Mouse (Mus musculus) embryonic facial prominence, embryonic 12.5 days (tissue): ENCODE data around the gene Serpinb6b. TPM values are rescaled to one million over a fixed set of nuclear protein-coding genes. Genes with fewer than 3 reads are reported as not detected.
A peak's percentile ranks its signal among the peaks of the same experiment; 100 is the strongest.

Experiments used
- ATAC-seq: fragments of 200-750 bp; cut with Nextera tagmentation; 2 replicates; pipeline ENCODE4 v1.8.0; 2017; ENCODE audit not compliant: insufficient number of reproducible peaks, insufficient read depth, low FRiP score, low TSS enrichment
- H3K27ac ChIP-seq: fragments of 300-500 bp; sonication (generic); 2 replicates; pipeline ENCODE4 v1.5.1; 2016; ENCODE audit warnings: mild to moderate bottlenecking
- H3K27me3 ChIP-seq: fragments of 300-500 bp; sonication (generic); 2 replicates; pipeline ENCODE4 v1.6.1; 2016; ENCODE audit warnings: mild to moderate bottlenecking, moderate library complexity
- H3K36me3 ChIP-seq: fragments of 300-500 bp; sonication (generic); 2 replicates; pipeline ENCODE4 v1.6.1; 2016; ENCODE audit warnings: mild to moderate bottlenecking
- H3K4me1 ChIP-seq: fragments of 300-500 bp; sonication (generic); 2 replicates; pipeline ENCODE4 v1.6.1; 2016
- H3K4me2 ChIP-seq: fragments of 300-500 bp; sonication (generic); replicated peaks from 2 replicates; pipeline ENCODE4 v1.6.1; 2016; ENCODE audit warnings: mild to moderate bottlenecking, moderate library complexity
- H3K4me3 ChIP-seq: fragments of 300-500 bp; sonication (generic); 2 replicates; pipeline ENCODE4 v1.5.1; 2016; ENCODE audit warnings: mild to moderate bottlenecking
- H3K9ac ChIP-seq: fragments of 300-500 bp; sonication (generic); 2 replicates; pipeline ENCODE4 v1.6.1; 2016; ENCODE audit warnings: mild to moderate bottlenecking, moderate library complexity
- H3K9me3 ChIP-seq: fragments of 300-500 bp; sonication (generic); 2 replicates; pipeline ENCODE4 v1.6.1; 2016; ENCODE audit warnings: mild to moderate bottlenecking, moderate library complexity
- WGBS: fragments of 180-500 bp; shearing (Covaris S2); methylation state at CpG from one replicate; pipeline ENCODE4 v1.1.7; 2016; 5-methylcytosine and 5-hydroxymethylcytosine counted together
- polyA plus RNA-seq: library from polyadenylated mRNA; unstranded; fragments of >200 nt; fragmentation: Nextera tagmentation; extraction: Ambion mirVana; gene quantifications from 2 replicates; pipeline ENCODE4 v1.2.1, GENCODE M21; 2016

Gene Serpinb6b
- polyA plus RNA-seq, 1 experiment from 2014 or later: 1.0 TPM

DNA sequence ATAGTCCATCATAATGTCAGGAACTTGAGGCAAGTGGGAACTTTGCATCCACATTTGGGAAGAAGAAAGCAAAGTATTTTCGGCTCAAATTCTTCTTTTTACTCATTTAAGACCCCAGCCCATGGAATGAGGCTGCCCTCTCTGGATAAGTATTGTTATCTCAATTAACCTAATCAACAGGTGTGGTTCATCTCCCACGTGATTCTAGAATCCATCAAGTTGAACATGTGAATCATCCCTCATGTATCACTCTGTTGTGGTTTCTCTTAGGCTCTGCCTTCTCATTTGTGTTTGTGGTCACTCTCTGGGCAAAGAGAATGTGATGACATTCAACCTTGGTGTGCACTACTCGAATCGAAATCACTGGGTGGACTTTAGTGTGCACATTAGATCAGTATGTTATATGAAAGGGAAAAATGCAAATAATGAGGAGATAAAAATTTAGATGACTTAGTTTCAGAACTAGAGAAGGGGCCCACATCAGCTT is 17.6 kb downstream of the Serpinb6b start:
- no peak overlapping the region for H3K4me2 ChIP-seq
- WGBS: 79% methylated on average over 4 of the region's 4 CpGs
- H3K27me3 ChIP-seq: no peaks in the 10 kb centered on the region
- H3K9ac ChIP-seq: no peak overlapping the region
- H3K36me3 ChIP-seq: no peaks in the 10 kb centered on the region
- H3K4me1 ChIP-seq: no peaks in the 10 kb centered on the region
- H3K27ac ChIP-seq: no peak overlapping the region
- no peak overlapping the region for H3K4me3 ChIP-seq
- H3K9me3 ChIP-seq: no peaks in the 10 kb centered on the region
- ATAC-seq: no peak

DNA sequence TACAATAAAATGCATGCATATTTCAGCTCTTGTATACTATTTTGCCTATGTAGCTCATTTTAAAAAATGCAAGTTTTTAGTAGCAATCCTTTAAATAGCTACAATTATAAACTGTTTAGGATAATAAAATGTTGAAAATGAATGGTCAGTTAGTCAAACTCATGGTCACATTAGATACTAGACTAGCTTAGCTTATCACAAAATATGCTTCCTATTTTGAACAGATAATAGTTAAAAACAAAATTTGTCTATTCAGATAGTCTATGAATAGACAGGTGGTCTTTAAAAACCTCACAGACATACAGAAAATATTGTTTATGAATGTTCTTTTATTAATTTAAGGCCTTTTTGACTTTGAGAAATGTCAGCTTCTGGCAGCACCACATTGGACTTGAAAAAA is 21.2 kb downstream of the Serpinb6b start:
- Histone ChIP-seq H3K9me3 (no peaks in the 10 kb centered on the region), H3K4me2 (no peak overlapping the region), H3K9ac (no peak overlapping the region), H3K27ac (no peak overlapping the region), H3K4me1 (no peaks in the 10 kb centered on the region), H3K4me3 (no peak overlapping the region), H3K36me3 (no peaks in the 10 kb centered on the region), H3K27me3 (no peaks in the 10 kb centered on the region)
- ATAC-seq: no peak

DNA sequence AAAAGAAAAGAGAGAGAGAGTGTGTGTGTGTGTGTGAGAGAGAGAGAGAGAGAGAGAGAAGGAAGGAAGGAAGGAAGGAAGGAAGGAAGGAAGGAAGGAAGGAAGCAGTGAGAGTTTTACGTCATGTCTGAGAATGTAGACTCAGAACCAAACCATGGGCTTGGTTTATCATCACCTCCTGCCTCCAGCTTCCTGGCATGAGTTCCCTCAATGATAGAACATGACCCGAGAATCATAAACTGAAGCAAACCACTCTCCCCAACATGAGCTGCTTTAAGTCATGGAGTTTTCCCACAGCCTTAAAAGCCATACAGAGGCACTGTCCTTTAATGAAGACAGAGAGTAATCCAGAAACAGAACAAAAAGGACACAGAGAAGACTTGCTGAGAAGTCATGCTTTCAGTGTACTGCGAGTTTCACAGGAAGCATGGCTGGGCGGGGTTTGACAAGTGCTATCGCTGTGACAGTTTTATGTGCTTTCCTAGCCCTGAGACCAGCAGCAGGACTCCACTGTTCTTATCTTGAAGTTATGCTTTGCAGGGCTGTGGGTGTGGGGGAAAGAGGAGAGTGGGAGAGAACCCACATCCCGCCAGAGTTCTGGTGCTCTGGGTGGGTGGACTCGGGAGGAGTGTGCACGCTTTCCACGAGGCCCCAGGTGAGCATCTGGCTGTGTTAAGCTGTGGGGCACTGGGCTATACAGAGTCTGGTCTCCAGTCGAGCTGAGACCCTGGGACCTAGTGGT is 28.3 kb downstream of the Serpinb6b start:
- H3K4me1 ChIP-seq: no peaks in the 10 kb centered on the region
- WGBS: 80% methylated on average over 10 of the region's 10 CpGs
- H3K27ac ChIP-seq: no peak overlapping the region
- no peaks in the 10 kb centered on the region for H3K27me3 ChIP-seq
- no peaks in the 10 kb centered on the region for H3K36me3 ChIP-seq
- ATAC-seq: no peak
- H3K9me3 ChIP-seq: no peaks in the 10 kb centered on the region
- H3K4me3 ChIP-seq: no peak overlapping the region
- no peak overlapping the region for H3K9ac ChIP-seq
- no peak overlapping the region for H3K4me2 ChIP-seq

DNA sequence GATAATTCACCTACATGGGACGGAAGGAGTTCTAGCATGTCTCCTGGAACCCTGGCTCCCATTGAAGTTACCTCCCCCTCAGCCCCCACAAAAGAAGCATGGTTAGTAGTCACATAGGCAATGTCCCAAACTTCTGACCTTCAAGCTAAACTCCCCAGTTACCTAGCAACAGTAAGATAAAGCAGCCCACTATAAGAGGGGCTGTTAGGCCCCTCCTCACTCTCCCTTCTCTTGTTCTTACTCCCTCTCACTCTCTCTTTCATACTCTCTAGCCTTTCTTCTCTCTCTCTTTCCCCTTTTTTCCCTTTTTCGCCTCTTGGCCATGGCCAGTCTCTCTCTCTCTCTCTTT is 28.9 kb downstream of the Serpinb6b start:
- Histone ChIP-seq H3K9ac (no peak overlapping the region), H3K4me3 (no peak overlapping the region), H3K27ac (no peak overlapping the region), H3K36me3 (no peaks in the 10 kb centered on the region), H3K9me3 (no peaks in the 10 kb centered on the region), H3K4me2 (no peak overlapping the region), H3K27me3 (no peaks in the 10 kb centered on the region), H3K4me1 (no peaks in the 10 kb centered on the region)
- WGBS: 91% methylated on average over 2 of the region's 2 CpGs
- no peak for ATAC-seq

DNA sequence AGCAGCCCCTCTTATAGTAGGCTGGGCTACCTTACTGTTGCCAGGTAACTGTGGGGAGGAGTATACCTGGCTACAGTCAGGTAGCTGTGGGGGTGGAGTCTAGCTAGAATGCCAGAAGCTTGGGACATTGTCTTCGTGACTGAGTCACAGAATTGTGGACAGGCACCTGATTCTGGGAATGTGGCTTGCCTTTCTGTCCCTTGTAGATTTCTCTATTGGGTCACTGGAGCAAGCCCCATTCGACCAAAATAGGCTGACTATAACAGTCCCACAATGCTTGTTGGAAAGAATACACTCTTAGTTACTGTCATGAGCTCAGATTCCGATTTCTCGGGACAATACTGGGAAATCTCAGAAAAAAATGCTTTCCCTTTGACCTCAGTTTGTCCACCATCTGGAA is 30.0 kb downstream of the Serpinb6b start:
- WGBS: 75% methylated on average over 4 of the region's 4 CpGs
- no peaks in the 10 kb centered on the region for H3K27me3 ChIP-seq
- H3K27ac ChIP-seq: no peak overlapping the region
- H3K36me3 ChIP-seq: no peaks in the 10 kb centered on the region
- H3K4me2 ChIP-seq: no peak overlapping the region
- no peaks in the 10 kb centered on the region for H3K4me1 ChIP-seq
- no peaks in the 10 kb centered on the region for H3K9me3 ChIP-seq
- H3K9ac ChIP-seq: no peak overlapping the region
- ATAC-seq: no peak
- H3K4me3 ChIP-seq: no peak overlapping the region

DNA sequence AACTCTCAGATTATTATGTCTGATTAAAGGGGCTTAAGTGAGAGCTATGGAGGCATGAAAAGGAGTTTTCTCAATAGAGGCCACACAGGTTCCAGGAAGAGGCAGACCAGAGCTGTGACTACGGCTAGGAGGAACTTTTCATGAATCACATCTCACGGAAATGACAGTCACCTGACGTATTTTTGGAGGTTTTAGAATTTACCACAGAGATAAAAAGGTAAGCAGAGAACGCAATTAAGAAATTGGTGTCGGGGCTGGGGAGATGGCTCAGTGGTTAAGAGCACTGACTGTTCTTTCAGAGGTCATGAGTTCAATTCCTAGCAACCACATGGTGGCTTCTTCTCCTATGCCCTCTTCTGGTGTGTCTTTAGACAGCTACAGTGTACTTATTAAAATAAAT is 36.3 kb downstream of the Serpinb6b start:
- 91% methylated on average over 5 of the region's 5 CpGs for WGBS
- Histone ChIP-seq H3K4me3 (no peak overlapping the region), H3K9me3 (no peaks in the 10 kb centered on the region), H3K27me3 (no peaks in the 10 kb centered on the region), H3K36me3 (no peaks in the 10 kb centered on the region), H3K9ac (no peak overlapping the region), H3K27ac (no peak overlapping the region), H3K4me1 (peaks cover 8% of the 10 kb centered on the region; the same call in 1 of the 2 replicates), H3K4me2 (no peak overlapping the region)
- no peak for ATAC-seq

DNA sequence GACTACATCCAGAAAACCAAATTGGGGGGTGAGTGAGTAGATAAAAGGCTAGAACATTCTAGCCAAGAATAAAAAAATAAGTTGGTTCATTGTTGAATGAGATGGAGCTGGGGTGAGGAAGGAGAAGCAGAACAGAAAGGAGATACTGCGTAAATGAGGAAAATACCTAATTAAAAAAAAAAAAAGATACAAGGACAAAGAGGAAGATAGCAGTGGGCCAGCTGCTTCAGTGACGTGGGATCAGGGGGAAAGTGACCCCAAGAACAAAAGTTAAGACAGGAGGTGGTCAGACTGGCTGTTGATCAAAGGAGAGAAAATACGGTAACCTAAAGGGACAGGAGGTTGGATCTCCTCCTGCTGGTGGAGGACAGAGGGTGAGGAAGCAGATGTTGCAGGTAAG is 37.9 kb downstream of the Serpinb6b start, which contains the start of gene Serpinb9:
Gene Serpinb9, plus strand, starts transcription at position 301 of the 400 bp plus-strand sequence.
- ATAC-seq: no peak
- Histone ChIP-seq H3K27ac (0 out of 2 replicates have a peak within 1 kb of the TSS, but pooled peaks have one; percentile 7), H3K4me3 (peak within 1 kb of the TSS; percentile 33; the same call in 1 of the 2 replicates), H3K27me3 (no peaks in the 10 kb centered on the region), H3K36me3 (no peaks in the 10 kb centered on the region), H3K9ac (no peak within 1 kb of the TSS), H3K9me3 (no peaks in the 10 kb centered on the region), H3K4me2 (peak within 1 kb of the TSS; percentile 48), H3K4me1 (peaks cover 8% of the 10 kb centered on the region; the same call in 1 of the 2 replicates)
- 77% methylated on average over 3 of the region's 3 CpGs for WGBS

DNA sequence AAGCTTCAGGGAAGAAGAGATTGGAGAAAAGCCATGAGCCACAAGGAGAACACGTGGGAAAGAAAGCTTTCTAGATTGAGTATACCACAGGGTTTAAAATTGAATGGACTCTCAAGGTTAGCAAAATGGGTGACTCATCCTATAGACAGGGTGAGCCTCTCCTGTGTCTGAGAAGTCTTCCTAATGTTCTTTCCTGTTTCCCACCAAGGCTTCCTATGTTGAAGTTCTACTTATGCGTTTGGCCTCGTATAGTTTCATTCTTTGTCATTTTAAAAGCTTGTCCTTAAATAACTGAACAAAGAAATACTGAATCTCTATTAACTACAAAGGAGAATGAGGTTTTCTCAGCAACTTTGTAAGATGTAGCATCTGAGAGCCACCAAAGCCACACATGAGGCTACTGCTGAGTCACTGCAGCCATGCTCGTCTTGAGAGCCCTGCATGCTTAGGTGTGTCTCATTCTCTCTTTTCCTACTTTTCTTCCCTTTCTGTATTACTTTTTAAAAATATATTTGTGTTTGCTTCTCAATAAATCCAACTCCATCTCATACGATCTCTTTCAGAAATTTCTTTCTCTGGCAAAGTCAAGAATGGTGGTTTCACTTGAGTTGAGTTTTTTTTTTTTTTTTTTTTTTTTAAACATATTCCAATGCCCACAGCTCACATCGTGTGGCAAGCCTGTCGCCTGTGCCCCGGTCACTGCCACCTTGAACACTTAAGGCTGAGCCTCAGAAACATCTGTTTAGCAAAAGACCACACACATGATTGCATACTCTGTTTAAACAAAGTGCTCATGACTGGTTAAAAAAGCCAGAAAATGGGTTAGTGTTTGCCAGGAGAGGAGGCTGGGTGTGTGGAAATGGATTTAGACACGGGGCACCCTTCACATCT is 38.8 kb downstream of the Serpinb6b start:
- H3K9ac ChIP-seq: no peak overlapping the region; the same call in 1 of the 2 replicates
- peak overlapping the region; percentile 7; the same call in 1 of the 2 replicates for H3K27ac ChIP-seq
- WGBS: 61% methylated on average over 9 of the region's 9 CpGs
- no peaks in the 10 kb centered on the region for H3K36me3 ChIP-seq
- no peaks in the 10 kb centered on the region for H3K27me3 ChIP-seq
- H3K9me3 ChIP-seq: no peaks in the 10 kb centered on the region
- no peak for ATAC-seq
- H3K4me2 ChIP-seq: peak overlapping the region; percentile 48
- H3K4me1 ChIP-seq: peaks cover 8% of the 10 kb centered on the region; the same call in 1 of the 2 replicates
- H3K4me3 ChIP-seq: peak overlapping the region; percentile 33

DNA sequence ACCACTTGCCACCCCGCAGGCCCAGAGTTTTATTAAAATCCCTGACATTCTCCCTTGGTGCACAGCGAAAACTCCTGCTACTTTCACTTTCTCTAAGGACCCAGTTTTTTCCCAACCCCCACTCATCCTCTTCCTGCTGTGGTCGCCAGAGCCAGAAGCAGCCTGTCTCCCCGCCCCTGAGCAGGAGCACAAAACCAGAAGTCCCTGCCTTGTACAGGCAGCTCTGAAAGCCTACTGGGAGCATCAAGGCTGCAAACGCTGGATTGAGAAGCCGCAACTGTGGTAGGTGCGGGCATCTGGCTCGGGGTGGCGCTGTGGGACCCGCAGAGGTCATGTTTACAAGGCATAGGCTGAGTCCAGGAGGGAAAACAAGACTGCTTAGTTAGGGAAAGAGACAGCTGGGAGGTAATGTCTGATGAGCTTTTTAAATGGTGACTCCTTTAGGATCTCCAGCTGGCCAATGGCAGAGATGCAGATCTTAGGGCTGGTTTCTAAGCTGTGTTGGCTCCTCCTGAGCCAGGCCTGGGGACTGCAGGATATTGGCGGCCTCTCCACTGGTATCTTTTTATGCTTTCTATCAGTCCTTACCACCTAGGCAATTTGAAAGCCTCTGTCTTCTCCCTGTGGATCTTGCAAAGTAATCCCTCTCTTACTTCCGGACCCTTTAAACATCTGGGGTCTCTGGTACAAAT is 39.6 kb downstream of the Serpinb6b start:
- H3K9ac ChIP-seq: no peak overlapping the region; the same call in 1 of the 2 replicates
- 13% methylated on average over 12 of the region's 12 CpGs for WGBS
- peaks cover 8% of the 10 kb centered on the region; the same call in 1 of the 2 replicates for H3K4me1 ChIP-seq
- peak overlapping the region; percentile 33 for H3K4me3 ChIP-seq
- no peaks in the 10 kb centered on the region for H3K36me3 ChIP-seq
- peak overlapping the region; percentile 7; the same call in 1 of the 2 replicates for H3K27ac ChIP-seq
- H3K9me3 ChIP-seq: no peaks in the 10 kb centered on the region
- no peaks in the 10 kb centered on the region for H3K27me3 ChIP-seq
- ATAC-seq: peak; percentile 83; the same call in 1 of the 2 replicates
- peak overlapping the region; percentile 48 for H3K4me2 ChIP-seq

DNA sequence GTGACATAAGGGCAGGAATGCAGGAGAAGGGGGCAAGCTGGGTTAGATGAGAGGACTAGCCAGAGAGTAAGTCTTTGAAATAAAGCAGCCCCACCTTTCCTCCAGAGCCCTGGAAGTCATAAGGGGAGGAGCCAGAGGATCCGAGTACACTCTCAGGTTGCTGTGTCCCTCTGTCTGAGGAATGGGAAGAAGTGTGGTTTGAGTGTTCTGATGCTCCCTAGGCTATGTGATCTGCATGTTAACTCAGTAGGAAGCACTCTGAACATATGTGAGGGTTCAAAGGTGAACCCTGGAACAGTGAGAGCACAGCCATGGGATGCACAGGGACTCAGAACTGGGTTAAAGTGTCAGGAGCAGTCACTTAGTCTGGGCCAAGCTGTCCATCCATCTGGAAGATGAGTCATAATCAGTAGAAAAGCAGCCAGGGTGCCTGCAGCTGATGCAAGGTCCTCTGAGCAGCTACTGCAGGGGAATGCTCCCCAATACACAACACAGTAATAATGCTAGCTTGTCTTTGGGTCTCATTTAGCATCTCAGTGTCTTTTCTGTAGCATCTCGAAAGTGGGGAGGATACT is 40.6 kb downstream of the Serpinb6b start:
- Histone ChIP-seq H3K9ac (no peak overlapping the region), H3K4me1 (peaks cover 8% of the 10 kb centered on the region; the same call in 1 of the 2 replicates), H3K36me3 (no peaks in the 10 kb centered on the region), H3K4me2 (no peak overlapping the region), H3K27me3 (no peaks in the 10 kb centered on the region), H3K4me3 (no peak overlapping the region), H3K27ac (no peak overlapping the region), H3K9me3 (no peaks in the 10 kb centered on the region)
- WGBS: 61% methylated on average over 2 of the region's 2 CpGs
- no peak for ATAC-seq

DNA sequence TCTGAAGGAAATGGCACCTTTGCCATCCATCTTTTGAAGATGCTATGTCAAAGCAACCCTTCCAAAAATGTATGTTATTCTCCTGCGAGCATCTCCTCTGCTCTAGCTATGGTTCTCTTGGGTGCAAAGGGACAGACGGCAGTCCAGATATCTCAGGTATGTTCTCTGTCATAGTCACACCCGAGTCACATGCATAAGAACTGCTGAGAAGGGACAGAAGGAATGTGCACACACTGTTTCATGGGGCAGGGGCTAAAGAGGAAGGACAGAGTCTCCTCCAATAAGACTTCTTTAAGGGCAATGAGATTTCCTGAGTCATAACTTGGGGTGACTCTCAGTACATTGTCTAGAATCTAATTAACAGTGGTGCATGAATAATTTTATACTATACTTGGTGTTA is 41.5 kb downstream of the Serpinb6b start:
- no peak overlapping the region for H3K4me3 ChIP-seq
- H3K4me2 ChIP-seq: no peak overlapping the region
- H3K9me3 ChIP-seq: no peaks in the 10 kb centered on the region
- no peaks in the 10 kb centered on the region for H3K36me3 ChIP-seq
- H3K27me3 ChIP-seq: no peaks in the 10 kb centered on the region
- peaks cover 8% of the 10 kb centered on the region; the same call in 1 of the 2 replicates for H3K4me1 ChIP-seq
- H3K27ac ChIP-seq: no peak overlapping the region
- no peak for ATAC-seq
- 86% methylated on average over 3 of the region's 3 CpGs for WGBS
- no peak overlapping the region for H3K9ac ChIP-seq
